Mouse (Mus musculus): ENCODE measurements around the gene Ace. TPM values are rescaled to one million over a fixed set of nuclear protein-coding genes. Genes with fewer than 3 reads are reported as not detected.

Gene Ace
- total and polyA plus RNA-seq, 3 experiments: not detected

- H3K4me1 ChIP-seq (ENCODE audit: insufficient read depth, low read depth, low read length): no peaks in the 10 kb centered on the region
- H3K4me3 ChIP-seq (ENCODE audit: low read depth, low read length): no peak overlapping the region
- peaks cover 55% of the 10 kb centered on the region for H3K27me3 ChIP-seq (ENCODE audit: insufficient read depth, low read length)
- H3K36me3 ChIP-seq (replicated peaks): no peaks in the 10 kb centered on the region
- ATAC-seq (ENCODE audit: extremely low read depth, insufficient number of reproducible peaks, low FRiP score, poor library complexity, severe bottlenecking) (no peak), DNase-seq (ENCODE audit: low spot score) (no peak)
- H3K9me3 ChIP-seq (replicated peaks): no peaks in the 10 kb centered on the region
- TF ChIP-seq GATA1 (IDR thresholded peaks at IDR 0.05; ENCODE audit: borderline replicate concordance, low read length): no peak
Observed at GRCm38 (mm10) chr11:105935496-105935895, 32.2 kb upstream of the Ace start.

GRCm38 (mm10) chr11:105936200-105936599 lies 31.5 kb upstream of the Ace start:
- no peaks in the 10 kb centered on the region for H3K36me3 ChIP-seq (replicated peaks)
- peaks cover 50% of the 10 kb centered on the region for H3K27me3 ChIP-seq (ENCODE audit: insufficient read depth, low read length)
- ATAC-seq (ENCODE audit: extremely low read depth, insufficient number of reproducible peaks, low FRiP score, poor library complexity, severe bottlenecking): no peak

GRCm38 (mm10) chr11:105936974-105937373 lies 30.8 kb upstream of the Ace start:
- Histone ChIP-seq H3K36me3 (replicated peaks) (no peaks in the 10 kb centered on the region), H3K4me3 (ENCODE audit: low read depth, low read length) (no peak overlapping the region), H3K9me3 (replicated peaks) (no peaks in the 10 kb centered on the region), H3K27me3 (ENCODE audit: insufficient read depth, low read length) (peaks cover 45% of the 10 kb centered on the region), H3K4me1 (ENCODE audit: insufficient read depth, low read depth, low read length) (no peaks in the 10 kb centered on the region)
- TF ChIP-seq TAL1 (conservative IDR thresholded peaks at IDR 0.05; ENCODE audit: low read depth, low read length): no peak
- no peak for TF ChIP-seq CTCF (IDR thresholded peaks at IDR 0.05; ENCODE audit: low read depth, low read length)
- no peak for TF ChIP-seq POLR2AphosphoS5 (IDR thresholded peaks at IDR 0.05; ENCODE audit: insufficient replicate concordance, low read depth, low read length)
- TF ChIP-seq GATA2 (IDR thresholded peaks at IDR 0.05; ENCODE audit: borderline replicate concordance, low read depth, low read length): no peak
- TF ChIP-seq GATA1 (IDR thresholded peaks at IDR 0.05; ENCODE audit: borderline replicate concordance, low read length): no peak
- ATAC-seq (ENCODE audit: extremely low read depth, insufficient number of reproducible peaks, low FRiP score, poor library complexity, severe bottlenecking): no peak
- DNase-seq (ENCODE audit: low spot score): no peak

More at GRCm38 (mm10) chr11:105936200-105936599, 31.5 kb upstream of the Ace start:
- H3K4me1 ChIP-seq (ENCODE audit: insufficient read depth, low read depth, low read length): no peaks in the 10 kb centered on the region
- TF ChIP-seq POLR2AphosphoS5 (IDR thresholded peaks at IDR 0.05; ENCODE audit: insufficient replicate concordance, low read depth, low read length) (no peak), TAL1 (conservative IDR thresholded peaks at IDR 0.05; ENCODE audit: low read depth, low read length) (no peak), GATA1 (IDR thresholded peaks at IDR 0.05; ENCODE audit: borderline replicate concordance, low read length) (no peak), GATA2 (IDR thresholded peaks at IDR 0.05; ENCODE audit: borderline replicate concordance, low read depth, low read length) (no peak), CTCF (IDR thresholded peaks at IDR 0.05; ENCODE audit: low read depth, low read length) (no peak)
- no peaks in the 10 kb centered on the region for H3K9me3 ChIP-seq (replicated peaks)
- no peak for DNase-seq (ENCODE audit: low spot score)
- H3K4me3 ChIP-seq (ENCODE audit: low read depth, low read length): no peak overlapping the region

- no peak for ATAC-seq (ENCODE audit: extremely low read depth, insufficient number of reproducible peaks, low FRiP score, poor library complexity, severe bottlenecking)
- Histone ChIP-seq H3K9me3 (replicated peaks) (no peaks in the 10 kb centered on the region), H3K4me1 (ENCODE audit: insufficient read depth, low read depth, low read length) (no peaks in the 10 kb centered on the region), H3K4me3 (ENCODE audit: low read depth, low read length) (no peak overlapping the region), H3K36me3 (replicated peaks) (no peaks in the 10 kb centered on the region), H3K27me3 (ENCODE audit: insufficient read depth, low read length) (peaks cover 39% of the 10 kb centered on the region)
- TF ChIP-seq TAL1 (conservative IDR thresholded peaks at IDR 0.05; ENCODE audit: low read depth, low read length) (no peak), GATA2 (IDR thresholded peaks at IDR 0.05; ENCODE audit: borderline replicate concordance, low read depth, low read length) (no peak), POLR2AphosphoS5 (IDR thresholded peaks at IDR 0.05; ENCODE audit: insufficient replicate concordance, low read depth, low read length) (no peak), GATA1 (IDR thresholded peaks at IDR 0.05; ENCODE audit: borderline replicate concordance, low read length) (no peak), CTCF (IDR thresholded peaks at IDR 0.05; ENCODE audit: low read depth, low read length) (no peak)
- no peak for DNase-seq (ENCODE audit: low spot score)
Observed at GRCm38 (mm10) chr11:105938771-105939170, 29.0 kb upstream of the Ace start.

GRCm38 (mm10) chr11:105941973-105942372 lies 25.8 kb upstream of the Ace start:
- H3K4me1 ChIP-seq (ENCODE audit: insufficient read depth, low read depth, low read length): no peaks in the 10 kb centered on the region
- H3K27me3 ChIP-seq (ENCODE audit: insufficient read depth, low read length): peaks cover 24% of the 10 kb centered on the region
- DNase-seq (ENCODE audit: low spot score): no peak
- H3K9me3 ChIP-seq (replicated peaks): no peaks in the 10 kb centered on the region
- H3K36me3 ChIP-seq (replicated peaks): no peaks in the 10 kb centered on the region
- no peak for ATAC-seq (ENCODE audit: extremely low read depth, insufficient number of reproducible peaks, low FRiP score, poor library complexity, severe bottlenecking)
- H3K4me3 ChIP-seq (ENCODE audit: low read depth, low read length): no peak overlapping the region
- TF ChIP-seq TAL1 (conservative IDR thresholded peaks at IDR 0.05; ENCODE audit: low read depth, low read length) (no peak), GATA2 (IDR thresholded peaks at IDR 0.05; ENCODE audit: borderline replicate concordance, low read depth, low read length) (no peak), CTCF (IDR thresholded peaks at IDR 0.05; ENCODE audit: low read depth, low read length) (no peak), POLR2AphosphoS5 (IDR thresholded peaks at IDR 0.05; ENCODE audit: insufficient replicate concordance, low read depth, low read length) (no peak), GATA1 (IDR thresholded peaks at IDR 0.05; ENCODE audit: borderline replicate concordance, low read length) (no peak)

- H3K9me3 ChIP-seq (replicated peaks): no peaks in the 10 kb centered on the region
- ATAC-seq (ENCODE audit: extremely low read depth, insufficient number of reproducible peaks, low FRiP score, poor library complexity, severe bottlenecking) (no peak), DNase-seq (ENCODE audit: low spot score) (no peak)
- H3K4me1 ChIP-seq (ENCODE audit: insufficient read depth, low read depth, low read length): no peaks in the 10 kb centered on the region
- peaks cover 30% of the 10 kb centered on the region for H3K27me3 ChIP-seq (ENCODE audit: insufficient read depth, low read length)
- no peaks in the 10 kb centered on the region for H3K36me3 ChIP-seq (replicated peaks)
- no peak overlapping the region for H3K4me3 ChIP-seq (ENCODE audit: low read depth, low read length)
- TF ChIP-seq POLR2AphosphoS5 (IDR thresholded peaks at IDR 0.05; ENCODE audit: insufficient replicate concordance, low read depth, low read length): no peak
- no peak for TF ChIP-seq TAL1 (conservative IDR thresholded peaks at IDR 0.05; ENCODE audit: low read depth, low read length)
- no peak for TF ChIP-seq GATA1 (IDR thresholded peaks at IDR 0.05; ENCODE audit: borderline replicate concordance, low read length)
- no peak for TF ChIP-seq GATA2 (IDR thresholded peaks at IDR 0.05; ENCODE audit: borderline replicate concordance, low read depth, low read length)
- no peak for TF ChIP-seq CTCF (IDR thresholded peaks at IDR 0.05; ENCODE audit: low read depth, low read length)
Observed at GRCm38 (mm10) chr11:105943133-105944102, 24.3 kb upstream of the Ace start.
